Mouse (Mus musculus): ENCODE data around the gene Olfr30. TPM values are rescaled to one million over a fixed set of nuclear protein-coding genes. Genes with fewer than 3 reads are reported as not detected.

Olfr30 gene
- polyA plus RNA-seq, 1 experiment from 2014 or later = not detected

DNA sequence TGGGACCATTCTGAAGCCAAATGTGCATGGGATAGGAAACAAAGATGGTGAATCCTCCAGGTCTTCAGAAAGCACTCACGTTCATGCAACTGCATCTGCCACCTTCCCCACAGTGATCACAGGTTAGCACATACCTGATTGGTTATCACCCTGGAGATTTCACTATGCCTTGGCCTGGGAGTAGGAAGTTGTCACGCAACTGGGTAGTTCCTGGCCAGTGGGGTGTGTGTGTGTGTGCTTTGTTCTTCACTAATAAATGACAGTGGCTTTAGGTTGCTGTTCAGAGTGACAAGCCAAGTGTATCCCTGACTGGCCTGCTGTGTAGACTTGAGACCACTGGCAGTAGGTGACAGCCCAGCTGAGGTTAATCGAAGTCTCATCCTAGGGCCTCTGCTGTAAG, 29.8 kb downstream of the Olfr30 start, which contains the start of gene Gm12253:
Gm12253 (plus strand) TSS at position 301 of the 400 bp plus-strand sequence.
- no peak within 1 kb of the TSS for H3K9ac ChIP-seq (ENCODE audit: low read depth, low read length)
- no peak for ATAC-seq (ENCODE audit: low FRiP score, low TSS enrichment)
- no peaks in the 10 kb centered on the region for H3K9me3 ChIP-seq (ENCODE audit: control insufficient read depth, low read length)
- WGBS = 87% methylated on average over 3 of the region's 3 CpGs
- no peak within 1 kb of the TSS for H3K27ac ChIP-seq (ENCODE audit: low read depth, low read length)
- no peaks in the 10 kb centered on the region for H3K27me3 ChIP-seq (ENCODE audit: control insufficient read depth, insufficient read depth, low read length)
- H3K4me2 ChIP-seq (replicated peaks; ENCODE audit: low read depth, low read length) = no peak within 1 kb of the TSS
- H3K36me3 ChIP-seq (ENCODE audit: control insufficient read depth, insufficient read depth, low read length) = no peaks in the 10 kb centered on the region
- no peaks in the 10 kb centered on the region for H3K4me1 ChIP-seq (ENCODE audit: control insufficient read depth, insufficient read depth, low read length)
- no peak within 1 kb of the TSS for H3K4me3 ChIP-seq (ENCODE audit: low read length)

DNA sequence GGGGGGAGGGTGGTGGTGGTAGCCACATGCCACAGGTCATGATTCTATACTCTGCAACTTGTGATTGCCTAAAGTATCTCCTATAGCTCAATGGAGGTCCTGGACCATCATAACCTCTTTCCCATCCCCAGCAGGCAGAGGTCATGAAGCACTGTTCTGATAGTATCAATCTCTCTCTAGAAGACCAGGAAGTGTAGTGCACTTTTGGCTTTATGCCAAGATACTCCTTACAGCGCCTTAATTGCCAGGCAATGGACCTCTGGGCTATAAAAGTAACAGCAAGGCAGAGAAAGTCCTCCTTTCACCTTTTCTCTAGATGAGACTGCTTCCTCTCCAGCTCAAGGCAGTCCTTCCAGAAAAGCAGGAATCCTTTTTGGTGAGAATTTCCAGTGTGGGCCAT, 41.3 kb downstream of the Olfr30 start, which contains the start of gene 1810065E05Rik:
1810065E05Rik (plus strand) TSS at position 297 of the 400 bp plus-strand sequence.
- ATAC-seq (ENCODE audit: low FRiP score, low TSS enrichment) = no peak

DNA sequence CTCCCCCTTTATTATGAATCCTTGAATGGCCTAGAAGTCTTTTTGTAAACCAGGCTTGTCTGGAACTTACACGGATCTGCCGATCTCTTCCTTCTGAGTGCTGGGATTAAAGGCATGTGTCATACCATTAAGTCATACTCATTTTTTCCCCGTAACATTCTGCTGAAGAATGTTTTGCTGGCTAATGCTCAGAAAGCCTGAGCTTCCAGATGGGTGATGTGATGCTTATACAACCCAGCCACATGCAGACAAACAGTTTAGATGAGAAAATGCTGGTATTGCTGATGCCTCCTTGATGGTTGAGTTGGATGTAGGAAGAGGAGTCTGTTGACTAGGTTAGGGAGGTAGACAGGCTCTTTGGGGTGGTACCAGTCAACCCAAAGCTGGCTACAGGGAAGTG, 43.7 kb downstream of the Olfr30 start:
- Histone ChIP-seq H3K36me3 (ENCODE audit: control insufficient read depth, insufficient read depth, low read length) (no peaks in the 10 kb centered on the region), H3K4me2 (replicated peaks; ENCODE audit: low read depth, low read length) (no peak overlapping the region), H3K4me1 (ENCODE audit: control insufficient read depth, insufficient read depth, low read length) (no peaks in the 10 kb centered on the region), H3K27me3 (ENCODE audit: control insufficient read depth, insufficient read depth, low read length) (no peaks in the 10 kb centered on the region), H3K9me3 (ENCODE audit: control insufficient read depth, low read length) (no peaks in the 10 kb centered on the region), H3K9ac (ENCODE audit: low read depth, low read length) (no peak overlapping the region), H3K4me3 (ENCODE audit: low read length) (no peak overlapping the region), H3K27ac (ENCODE audit: low read depth, low read length) (no peak overlapping the region)
- ATAC-seq (ENCODE audit: low FRiP score, low TSS enrichment) = no peak
- 87% methylated on average over 3 of the region's 3 CpGs for WGBS

More for the DNA sequence above, 41.3 kb downstream of the Olfr30 start, which contains the start of gene 1810065E05Rik:
- Histone ChIP-seq H3K4me3 (ENCODE audit: low read length) (no peak within 1 kb of the TSS), H3K4me2 (replicated peaks; ENCODE audit: low read depth, low read length) (no peak within 1 kb of the TSS), H3K9me3 (ENCODE audit: control insufficient read depth, low read length) (no peaks in the 10 kb centered on the region), H3K27ac (ENCODE audit: low read depth, low read length) (no peak within 1 kb of the TSS), H3K27me3 (ENCODE audit: control insufficient read depth, insufficient read depth, low read length) (no peaks in the 10 kb centered on the region), H3K9ac (ENCODE audit: low read depth, low read length) (no peak within 1 kb of the TSS), H3K36me3 (ENCODE audit: control insufficient read depth, insufficient read depth, low read length) (no peaks in the 10 kb centered on the region), H3K4me1 (ENCODE audit: control insufficient read depth, insufficient read depth, low read length) (no peaks in the 10 kb centered on the region)
- WGBS = 17% methylated on average over 1 of the region's 1 CpGs

DNA sequence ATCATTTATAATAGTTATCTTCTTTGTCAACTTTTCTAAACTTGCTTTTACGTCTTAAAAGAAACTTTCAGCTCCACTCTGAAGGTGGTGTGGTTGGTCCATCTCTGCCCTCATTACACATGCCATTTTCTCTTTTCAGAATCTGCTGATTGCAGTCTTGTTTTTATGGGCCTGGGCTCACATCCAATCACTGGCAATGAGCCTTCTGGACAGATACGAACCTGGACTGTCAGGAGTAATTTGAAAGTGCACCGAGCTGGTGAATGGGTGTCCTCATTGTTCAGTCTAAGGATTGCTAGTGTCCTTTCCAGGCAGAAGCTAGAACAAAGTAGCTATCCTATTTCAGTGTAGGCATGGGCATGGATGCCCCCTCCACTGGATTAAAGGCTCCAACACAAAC, 54.0 kb downstream of the Olfr30 start:
- Histone ChIP-seq H3K36me3 (ENCODE audit: control insufficient read depth, insufficient read depth, low read length) (no peaks in the 10 kb centered on the region), H3K4me2 (replicated peaks; ENCODE audit: low read depth, low read length) (no peak overlapping the region), H3K9me3 (ENCODE audit: control insufficient read depth, low read length) (no peaks in the 10 kb centered on the region), H3K4me3 (ENCODE audit: low read length) (no peak overlapping the region), H3K27ac (ENCODE audit: low read depth, low read length) (no peak overlapping the region), H3K27me3 (ENCODE audit: control insufficient read depth, insufficient read depth, low read length) (no peaks in the 10 kb centered on the region), H3K4me1 (ENCODE audit: control insufficient read depth, insufficient read depth, low read length) (no peaks in the 10 kb centered on the region), H3K9ac (ENCODE audit: low read depth, low read length) (no peak overlapping the region)
- no peak for ATAC-seq (ENCODE audit: low FRiP score, low TSS enrichment)
- WGBS = 74% methylated on average over 3 of the region's 3 CpGs

Other genes with a start within 250 kb of the Olfr30 start
- gene 4930438A08Rik, start 187.5 kb downstream of the Olfr30 start, polyA plus RNA-seq (2014; fragmentation: Nextera tagmentation; extraction: Ambion mirVana) = not detected in 2 replicates
- 19.3 and 23.1 TPM in 2 replicates for gene Zfp692, start 155.2 kb downstream of the Olfr30 start, polyA plus RNA-seq (2014; fragmentation: Nextera tagmentation; extraction: Ambion mirVana)
- gene Zfp672, start 131.9 kb downstream of the Olfr30 start, polyA plus RNA-seq (2014; fragmentation: Nextera tagmentation; extraction: Ambion mirVana) = 34.4 and 34.5 TPM in 2 replicates
- gene Sh3bp5l, start 131.5 kb downstream of the Olfr30 start, polyA plus RNA-seq (2014; fragmentation: Nextera tagmentation; extraction: Ambion mirVana) = 17.0 and 27.5 TPM in 2 replicates
- not detected in 2 replicates for gene Lypd8, start 83.2 kb downstream of the Olfr30 start, polyA plus RNA-seq (2014; fragmentation: Nextera tagmentation; extraction: Ambion mirVana)
- gene 1810065E05Rik, start 41.2 kb downstream of the Olfr30 start, polyA plus RNA-seq (2014; fragmentation: Nextera tagmentation; extraction: Ambion mirVana) = 0.36 TPM in 1 of 2 replicates, not detected in the other
- gene Gm12253, start 29.7 kb downstream of the Olfr30 start, polyA plus RNA-seq (2014; fragmentation: Nextera tagmentation; extraction: Ambion mirVana) = not detected in 2 replicates
- gene Lypd9, start 9.3 kb downstream of the Olfr30 start, polyA plus RNA-seq (2014; fragmentation: Nextera tagmentation; extraction: Ambion mirVana) = not detected in 2 replicates
- 0.11 TPM in 1 of 2 replicates, not detected in the other for gene Olfr332, start 30.3 kb upstream of the Olfr30 start, polyA plus RNA-seq (2014; fragmentation: Nextera tagmentation; extraction: Ambion mirVana)
- not detected in 2 replicates for gene Olfr331, start 40.3 kb upstream of the Olfr30 start, polyA plus RNA-seq (2014; fragmentation: Nextera tagmentation; extraction: Ambion mirVana)
- gene Olfr330, start 72.6 kb upstream of the Olfr30 start, polyA plus RNA-seq (2014; fragmentation: Nextera tagmentation; extraction: Ambion mirVana) = not detected in 2 replicates
- not detected in 2 replicates for gene Olfr329-ps, start 84.2 kb upstream of the Olfr30 start, polyA plus RNA-seq (2014; fragmentation: Nextera tagmentation; extraction: Ambion mirVana)
- gene Olfr328, start 93.4 kb upstream of the Olfr30 start, polyA plus RNA-seq (2014; fragmentation: Nextera tagmentation; extraction: Ambion mirVana) = 0.07 and 0.18 TPM in 2 replicates
- not detected in 2 replicates for gene Olfr224, start 108.3 kb upstream of the Olfr30 start, polyA plus RNA-seq (2014; fragmentation: Nextera tagmentation; extraction: Ambion mirVana)
- gene Olfr325, start 115.5 kb upstream of the Olfr30 start, polyA plus RNA-seq (2014; fragmentation: Nextera tagmentation; extraction: Ambion mirVana) = not detected in 2 replicates
- not detected in 2 replicates for gene Olfr324, start 132.8 kb upstream of the Olfr30 start, polyA plus RNA-seq (2014; fragmentation: Nextera tagmentation; extraction: Ambion mirVana)
- not detected in 2 replicates for gene 2210407C18Rik, start 153.8 kb upstream of the Olfr30 start, polyA plus RNA-seq (2014; fragmentation: Nextera tagmentation; extraction: Ambion mirVana)
- gene Olfr323, start 168.2 kb upstream of the Olfr30 start, polyA plus RNA-seq (2014; fragmentation: Nextera tagmentation; extraction: Ambion mirVana) = not detected in 2 replicates
- gene Trim58, start 178.2 kb upstream of the Olfr30 start, polyA plus RNA-seq (2014; fragmentation: Nextera tagmentation; extraction: Ambion mirVana) = not detected in 2 replicates
- 0.07 TPM in 1 of 2 replicates, not detected in the other for gene Olfr322, start 196.5 kb upstream of the Olfr30 start, polyA plus RNA-seq (2014; fragmentation: Nextera tagmentation; extraction: Ambion mirVana)
- gene Olfr320, start 218.8 kb upstream of the Olfr30 start, polyA plus RNA-seq (2014; fragmentation: Nextera tagmentation; extraction: Ambion mirVana) = not detected in 2 replicates
- not detected in 2 replicates for gene Olfr319, start 236.9 kb upstream of the Olfr30 start, polyA plus RNA-seq (2014; fragmentation: Nextera tagmentation; extraction: Ambion mirVana)